Mouse (Mus musculus) fibroblast of lung, adult 2 months (primary cell): ENCODE measurements around the gene Dapk3.
"Not testable (repeated sequence)": the region's sequence is repeated elsewhere in the genome, so short reads cannot be mapped to it uniquely, and the experiment has no call there.

Source experiments
- DNase-seq: peaks from one replicate; pipeline ENCODE4 v3.0.0-alpha.2; 2011; ENCODE audit warnings: low read depth

Dapk3 gene

GRCm38 (mm10) chr10:81201807-81202758 is 19.3 kb downstream of the Dapk3 start, which contains the start of gene Nmrk2:
Gene Nmrk2 (minus strand): TSS chr10:81202051.
- DNase-seq: no peak

- DNase-seq: no peak
These were observed 20.3 kb downstream of the Dapk3 start for GRCm38 (mm10) chr10:81202978-81203720.

DNA sequence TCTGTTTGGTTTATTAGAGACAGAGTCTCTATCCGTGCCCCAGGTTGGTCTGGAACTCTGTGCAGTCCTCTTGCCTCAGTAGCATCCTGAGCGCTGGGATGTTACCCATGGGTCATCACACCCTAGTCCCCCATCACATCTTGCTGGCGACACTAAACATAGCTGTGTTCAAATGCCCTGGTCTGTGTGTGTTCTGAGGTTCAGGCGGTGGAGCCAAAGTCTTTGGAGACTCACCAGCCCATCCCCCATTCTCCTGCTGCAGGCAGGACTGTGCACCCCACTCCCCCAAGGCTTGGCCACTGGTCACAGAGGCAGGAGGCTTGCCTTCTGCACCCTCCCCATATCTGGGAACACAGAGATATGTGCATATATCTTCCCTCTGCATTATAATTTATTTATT is 21.3 kb downstream of the Dapk3 start:
- no peak for DNase-seq

- no peak for DNase-seq
These were observed 27.3 kb downstream of the Dapk3 start for GRCm38 (mm10) chr10:81210154-81210553.

DNA sequence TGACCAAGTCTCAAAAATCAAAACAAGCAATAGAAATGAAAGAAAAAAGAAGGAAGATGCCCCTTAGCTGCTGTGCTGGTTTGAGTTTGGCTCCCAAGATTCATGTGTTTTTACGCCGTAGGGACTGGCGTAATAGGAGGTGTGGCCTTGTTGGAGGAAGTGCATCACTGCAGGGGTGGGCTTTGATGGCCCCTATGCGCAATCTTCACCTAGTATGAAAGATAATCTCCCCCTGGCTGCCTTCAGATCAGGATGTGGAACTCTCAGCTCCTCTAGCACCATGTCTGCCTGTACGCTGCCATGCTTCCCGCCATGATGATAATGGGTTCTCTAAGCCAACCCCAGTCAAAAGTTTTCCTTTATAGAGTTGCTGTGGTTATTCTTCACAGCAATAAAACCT is 33.5 kb downstream of the Dapk3 start:
- DNase-seq: no peak

DNA sequence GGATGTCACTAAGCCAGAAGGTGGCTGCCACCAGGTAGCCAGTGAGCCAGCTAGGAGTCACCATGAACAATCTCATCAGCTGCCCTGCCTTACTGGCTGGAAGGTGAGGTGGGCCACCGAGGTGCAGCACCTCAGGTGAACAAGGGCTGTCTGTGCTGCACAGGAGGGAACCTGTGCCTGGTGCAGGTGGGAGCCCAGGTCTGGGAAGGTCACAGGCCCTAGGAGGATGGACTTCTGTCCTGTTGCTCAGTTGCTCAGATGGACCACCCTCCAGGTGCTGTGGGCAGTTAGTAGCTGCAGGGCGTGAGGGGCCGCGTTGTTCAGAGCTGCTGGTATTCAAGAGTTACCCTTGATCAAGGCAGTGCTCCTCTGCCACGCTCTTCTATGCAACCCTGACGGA is 34.0 kb downstream of the Dapk3 start:
- no peak for DNase-seq

DNA sequence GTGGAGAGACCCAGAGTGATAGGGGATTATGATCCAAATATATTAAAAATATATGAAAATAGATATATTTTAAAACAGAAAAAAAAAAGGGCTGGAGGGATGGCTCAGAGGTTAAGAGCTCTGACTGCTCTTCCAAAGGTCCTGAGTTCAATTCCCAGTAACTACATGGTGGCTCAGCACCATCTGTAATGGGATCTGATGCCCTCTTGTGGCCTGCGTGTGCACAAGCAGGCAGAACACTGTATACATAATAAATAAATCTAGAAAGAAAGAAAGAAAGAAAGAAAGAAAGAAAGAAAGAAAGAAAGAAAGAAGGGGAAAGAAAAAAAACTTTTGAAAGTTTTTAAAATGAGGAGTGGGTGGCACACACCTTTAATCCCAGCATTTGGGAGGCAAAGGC is 34.5 kb downstream of the Dapk3 start:
- DNase-seq: not testable (repeated sequence)

GRCm38 (mm10) chr10:81217964-81218363 is 35.2 kb downstream of the Dapk3 start:
- DNase-seq: no peak

DNA sequence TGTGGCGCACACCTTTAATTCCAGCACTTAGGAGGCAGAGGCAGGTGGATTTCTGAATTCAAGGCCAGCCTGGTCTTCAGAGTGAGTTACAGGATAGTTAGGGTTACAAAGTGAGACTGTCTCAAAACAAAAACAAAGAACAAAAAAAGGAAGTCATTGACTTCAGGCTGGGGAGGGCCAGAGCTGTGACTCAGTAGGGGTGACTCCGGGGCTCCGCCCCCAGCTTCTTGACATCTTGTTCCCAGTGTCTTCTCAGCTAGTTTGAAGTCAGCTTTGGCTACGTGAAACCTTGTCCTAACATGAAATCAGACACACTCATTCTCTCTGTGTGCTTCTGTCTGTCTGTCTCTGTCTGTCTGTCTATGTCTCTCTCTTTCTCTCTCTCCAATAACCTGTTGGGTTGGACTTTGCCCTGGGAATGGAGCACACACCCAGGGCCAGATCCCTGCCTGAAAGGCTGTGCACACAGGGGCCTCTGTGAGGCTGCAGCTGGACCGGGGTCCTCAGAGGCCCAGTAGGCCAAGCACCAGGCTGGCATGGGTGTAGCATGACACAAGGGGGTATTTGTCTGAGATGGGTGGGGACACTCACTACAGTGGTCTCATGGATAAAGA is 38.7 kb downstream of the Dapk3 start:
- no peak for DNase-seq

GRCm38 (mm10) chr10:81223731-81224130 is 40.9 kb downstream of the Dapk3 start:
- DNase-seq: not testable (repeated sequence)

GRCm38 (mm10) chr10:81229735-81230437 is 47.1 kb downstream of the Dapk3 start:
- no peak for DNase-seq

DNA sequence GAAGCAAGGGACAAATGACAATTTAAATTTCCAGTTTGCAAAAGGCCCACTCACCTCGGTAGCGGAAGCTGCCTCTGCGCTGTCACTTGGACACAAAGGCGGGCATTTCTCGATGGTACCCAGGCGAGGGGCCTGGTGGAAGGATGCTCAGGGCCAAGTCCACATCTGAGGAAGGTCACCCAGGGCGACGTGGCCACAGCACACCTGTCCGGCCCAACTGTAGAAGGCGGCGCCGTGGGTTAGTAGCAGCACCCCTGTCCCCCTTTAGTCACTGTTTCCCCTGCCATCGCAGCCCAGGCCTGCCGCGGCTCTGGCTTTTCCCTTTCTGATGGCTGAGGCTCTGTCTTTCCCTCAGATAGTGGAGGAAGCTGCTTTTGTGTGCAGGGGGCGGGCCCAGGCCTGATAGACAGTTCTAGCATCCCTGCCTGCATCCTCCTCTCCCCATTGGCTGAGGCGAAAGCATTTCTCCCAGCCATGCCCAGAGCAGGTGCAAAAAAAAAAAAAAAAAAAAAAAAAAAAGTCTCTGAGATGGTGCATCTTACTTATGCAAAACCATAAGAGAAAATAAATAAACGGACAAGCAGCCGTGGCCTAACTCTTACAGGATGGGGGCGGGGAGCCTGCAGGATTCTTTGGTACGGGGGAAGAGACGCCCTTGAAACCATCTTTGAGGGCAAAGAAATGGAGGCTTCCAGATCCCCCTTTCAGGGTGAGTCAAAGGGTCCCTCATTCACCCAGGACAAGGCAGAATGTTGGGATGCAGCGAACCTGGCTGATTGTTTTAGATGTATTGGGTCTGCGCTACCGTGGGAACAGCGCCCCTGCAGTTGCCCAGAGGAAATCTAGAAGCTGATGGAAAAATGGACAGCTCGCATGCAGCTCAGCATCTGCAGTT is 47.9 kb downstream of the Dapk3 start, which contains the start of gene Atcay:
TSS of gene Atcay (minus strand) at position 396 of the 895 bp plus-strand sequence.
- no peak for DNase-seq

DNA sequence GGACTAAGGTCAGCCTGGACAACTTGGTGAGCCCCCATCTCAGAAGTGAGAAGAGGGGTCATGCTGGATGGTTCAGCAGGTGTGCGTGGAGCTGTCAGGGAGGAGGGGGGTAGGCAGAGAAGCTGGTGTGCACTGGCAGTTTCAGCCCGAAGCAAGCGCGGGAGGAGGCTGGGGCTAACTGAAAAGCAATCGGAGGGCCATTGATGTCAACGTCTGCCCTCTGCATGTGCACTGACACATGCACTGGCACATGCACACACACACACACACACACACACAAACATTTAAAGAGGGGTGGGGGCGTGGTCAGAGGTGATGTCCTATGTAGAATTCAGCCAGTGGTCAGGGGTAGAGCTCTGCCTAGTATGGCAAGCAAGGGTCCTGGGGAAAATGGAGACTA is 48.6 kb downstream of the Dapk3 start:
- DNase-seq: no peak

DNA sequence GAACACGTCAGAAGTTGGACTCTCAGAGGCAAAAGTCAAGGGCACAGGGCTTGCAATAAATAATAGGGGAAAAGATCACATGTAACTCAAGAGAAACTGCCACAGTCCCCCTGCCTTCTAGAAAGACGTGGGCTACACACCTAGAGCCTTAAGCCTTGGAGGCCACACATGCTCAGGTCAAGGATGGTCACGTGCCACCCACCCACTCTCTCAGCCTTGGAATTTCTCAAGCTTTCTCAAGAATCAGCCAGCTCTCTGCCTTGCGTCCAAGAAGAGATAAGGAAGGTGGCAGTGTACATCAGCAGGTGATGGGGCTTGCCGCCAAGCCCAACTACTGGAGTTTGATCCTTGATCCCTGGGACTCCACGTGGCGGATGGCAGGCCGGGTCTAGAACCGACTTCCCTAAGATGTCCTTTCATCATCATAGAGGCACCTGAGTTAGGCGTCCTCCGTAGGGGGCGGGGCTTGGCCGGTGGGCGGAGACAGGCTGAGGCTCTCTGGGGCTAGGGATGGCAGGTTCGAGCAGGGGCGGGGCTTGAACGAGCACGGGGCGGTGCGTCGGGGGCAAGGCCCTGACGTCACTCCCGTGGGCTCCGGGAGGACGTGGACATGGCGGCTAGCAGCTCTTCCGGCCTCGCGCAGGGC is 49.9 kb downstream of the Dapk3 start, which contains the start of gene Zfr2:
TSS of gene Zfr2 (plus strand) at position 576 of the 646 bp plus-strand sequence.
- peak; percentile 73 for DNase-seq

- DNase-seq: no peak
These were observed 50.4 kb downstream of the Dapk3 start for GRCm38 (mm10) chr10:81233226-81233585.

- DNase-seq: no peak
These were observed 51.4 kb downstream of the Dapk3 start for GRCm38 (mm10) chr10:81234206-81234605.

DNA sequence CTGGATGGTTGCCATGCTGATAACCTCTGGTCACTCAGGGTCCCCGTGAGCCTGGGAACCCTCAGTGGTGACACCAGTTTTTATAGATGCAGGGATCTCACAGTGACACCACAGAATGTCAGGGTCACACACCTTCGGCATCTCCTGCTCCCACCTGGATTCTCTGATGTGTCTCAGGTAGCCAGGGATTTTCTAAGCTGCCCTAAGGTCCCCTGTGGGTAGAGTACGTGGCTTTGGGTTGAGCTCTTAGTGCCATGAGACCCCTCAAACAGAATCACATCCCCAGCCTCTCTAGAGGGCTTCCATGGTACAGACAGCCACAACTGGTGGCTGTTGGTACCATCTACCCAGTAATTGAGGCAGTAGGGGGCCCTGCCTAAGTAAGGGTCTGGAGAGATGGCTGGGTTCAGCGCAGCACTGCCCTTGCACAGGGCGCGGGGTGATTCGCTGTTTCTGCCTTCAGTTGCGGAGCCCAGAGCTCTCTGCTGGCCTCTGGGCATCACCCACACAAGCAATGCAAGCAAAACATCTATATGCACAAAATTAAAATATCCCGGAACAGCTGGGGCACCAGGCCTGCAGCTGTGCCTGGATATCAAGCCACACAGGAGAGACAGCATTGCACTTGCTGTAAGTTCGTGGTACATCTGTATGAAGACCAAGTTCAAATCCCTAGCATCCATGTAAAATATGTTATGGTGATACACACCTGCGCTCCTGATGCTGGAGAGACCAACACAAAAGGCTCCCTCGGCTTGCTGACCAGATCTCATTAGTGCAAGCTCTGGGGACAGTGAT is 53.9 kb downstream of the Dapk3 start:
- DNase-seq: no peak

DNA sequence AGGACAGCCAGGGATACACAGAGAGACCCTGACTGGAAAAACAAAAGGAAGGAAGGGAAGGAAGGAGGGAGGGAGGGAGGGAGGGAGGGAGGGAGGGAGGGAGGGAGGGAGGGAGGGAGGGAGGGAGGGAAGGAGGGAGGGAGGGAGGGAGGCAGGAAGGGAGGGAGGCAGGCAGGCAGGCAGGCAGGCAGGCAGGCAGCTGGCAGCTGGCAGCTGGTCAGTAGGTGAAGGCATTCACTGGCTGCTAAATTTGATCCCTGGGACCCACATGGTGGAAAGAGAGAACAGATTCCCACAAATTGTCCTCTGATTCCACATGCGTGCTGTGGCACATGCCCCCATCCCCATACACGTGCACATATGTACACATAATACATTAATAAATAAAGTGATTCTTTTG is 55.8 kb downstream of the Dapk3 start:
- DNase-seq: no peak

DNA sequence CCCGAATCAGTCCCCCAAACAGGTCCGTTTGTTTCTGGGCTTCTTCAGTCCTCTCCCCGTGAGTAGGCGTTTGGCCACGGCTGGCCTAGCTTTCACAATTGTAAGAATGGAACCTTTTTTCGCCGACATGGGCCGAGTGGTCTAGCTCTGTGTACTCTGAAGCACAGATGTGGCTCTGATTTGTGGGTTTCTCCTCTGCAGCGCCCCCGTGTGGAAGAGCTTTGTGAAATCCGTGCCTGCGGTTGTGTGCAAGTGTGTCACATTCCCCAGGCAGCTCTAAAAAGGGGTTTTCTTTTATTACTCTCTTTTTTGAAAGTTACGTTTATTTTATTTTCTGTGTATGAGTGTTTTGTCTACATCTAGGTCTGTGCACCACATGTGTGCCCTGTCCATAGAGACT is 58.1 kb downstream of the Dapk3 start:
- no peak for DNase-seq
